Mouse (Mus musculus) erythroblast, embryonic 14.5 days (primary cell): ENCODE results near the gene Wbp2nl. TPM values are rescaled to one million over a fixed set of nuclear protein-coding genes. Genes with fewer than 3 reads are reported as not detected.
"Not testable (repeated sequence)": the region's sequence is repeated elsewhere in the genome, so short reads cannot be mapped to it uniquely, and the experiment has no call there.

Experiments used
- H3K27me3 ChIP-seq: 2 replicates; pipeline ENCODE4 v1.6.1; 2012; ENCODE audit warnings: inconsistent platforms; ENCODE audit not compliant: control insufficient read depth
- H3K36me3 ChIP-seq: 2 replicates; pipeline ENCODE4 v1.6.1; 2012; ENCODE audit warnings: mild to moderate bottlenecking, inconsistent platforms; ENCODE audit not compliant: control insufficient read depth
- H3K4me1 ChIP-seq: 2 replicates; pipeline ENCODE4 v1.6.1; 2012; ENCODE audit warnings: inconsistent platforms; ENCODE audit not compliant: control insufficient read depth
- H3K4me3 ChIP-seq: replicated peaks from 2 replicates; pipeline ENCODE3; 2012; ENCODE audit warnings: moderate library complexity, mild to moderate bottlenecking, inconsistent platforms
- H3K9me3 ChIP-seq: 2 replicates; pipeline ENCODE4 v1.6.1; 2012; ENCODE audit warnings: low read length, inconsistent platforms, mixed read lengths; ENCODE audit not compliant: control insufficient read depth
- GATA1 ChIP-seq: IDR thresholded peaks from 2 replicates; pipeline ENCODE4 v1.6.1; 2012; ENCODE audit warnings: low read length, inconsistent platforms, mixed read lengths
- TAL1 ChIP-seq: IDR thresholded peaks from 3 replicates; pipeline ENCODE4 v1.6.1; 2012; ENCODE audit warnings: low read length, inconsistent platforms, mixed read lengths
- polyA plus RNA-seq: library from polyadenylated mRNA; stranded (reverse); fragments of >175 nt; gene quantifications from 2 replicates; pipeline ENCODE4 v1.2.3, GENCODE M21; 2012

Gene Wbp2nl
- polyA plus RNA-seq, 1 experiment = not detected

GRCm38 (mm10) chr15:82350349-82350748 is 51.6 kb downstream of the Wbp2nl start:
- no peaks in the 10 kb centered on the region for H3K27me3 ChIP-seq
- H3K9me3 ChIP-seq = peaks cover 2% of the 10 kb centered on the region
- H3K4me1 ChIP-seq = peaks cover 70% of the 10 kb centered on the region
- H3K4me3 ChIP-seq = no peak overlapping the region
- TF ChIP-seq GATA1 = no peak
- no peak for TF ChIP-seq TAL1
- peaks cover 61% of the 10 kb centered on the region for H3K36me3 ChIP-seq

GRCm38 (mm10) chr15:82351480-82351879 is 52.7 kb downstream of the Wbp2nl start:
- Histone ChIP-seq H3K4me3 (no peak overlapping the region), H3K27me3 (no peaks in the 10 kb centered on the region), H3K4me1 (peaks cover 71% of the 10 kb centered on the region), H3K36me3 (peaks cover 58% of the 10 kb centered on the region), H3K9me3 (peaks cover 6% of the 10 kb centered on the region)
- no peak for TF ChIP-seq GATA1
- TF ChIP-seq TAL1 = no peak

GRCm38 (mm10) chr15:82353078-82353744 is 54.5 kb downstream of the Wbp2nl start:
- H3K4me3 ChIP-seq = peak overlapping the region; percentile 91
- TF ChIP-seq TAL1 (no peak), GATA1 (no peak)
- peaks cover 55% of the 10 kb centered on the region for H3K4me1 ChIP-seq
- H3K27me3 ChIP-seq = no peaks in the 10 kb centered on the region
- peaks cover 42% of the 10 kb centered on the region for H3K36me3 ChIP-seq
- peaks cover 6% of the 10 kb centered on the region for H3K9me3 ChIP-seq

- H3K4me1 ChIP-seq = peaks cover 50% of the 10 kb centered on the region
- peak overlapping the region; percentile 91 for H3K4me3 ChIP-seq
- peaks cover 6% of the 10 kb centered on the region for H3K9me3 ChIP-seq
- H3K36me3 ChIP-seq = peaks cover 36% of the 10 kb centered on the region
- no peaks in the 10 kb centered on the region for H3K27me3 ChIP-seq
- TF ChIP-seq GATA1 = no peak
- TF ChIP-seq TAL1 = no peak
These were observed 55.0 kb downstream of the Wbp2nl start for GRCm38 (mm10) chr15:82353745-82354113.

GRCm38 (mm10) chr15:82354126-82354945 is 55.6 kb downstream of the Wbp2nl start, which contains the start of gene Ndufa6:
TSS of gene Ndufa6 (minus strand) at chr15:82354322.
- no peak for TF ChIP-seq TAL1
- peak; percentile 19; the same call in 1 of the 2 replicates for TF ChIP-seq GATA1
- Histone ChIP-seq H3K4me1 (peaks cover 46% of the 10 kb centered on the region), H3K36me3 (peaks cover 30% of the 10 kb centered on the region), H3K9me3 (peaks cover 6% of the 10 kb centered on the region), H3K27me3 (no peaks in the 10 kb centered on the region), H3K4me3 (peak within 1 kb of the TSS; percentile 91)

- no peak for TF ChIP-seq GATA1
- TF ChIP-seq TAL1 = no peak
- Histone ChIP-seq H3K36me3 (no peaks in the 10 kb centered on the region), H3K4me3 (peak overlapping the region; percentile 1), H3K27me3 (no peaks in the 10 kb centered on the region), H3K9me3 (peaks cover 6% of the 10 kb centered on the region), H3K4me1 (peaks cover 14% of the 10 kb centered on the region)
These were observed 59.9 kb downstream of the Wbp2nl start for GRCm38 (mm10) chr15:82358431-82359260.

GRCm38 (mm10) chr15:82361459-82362018 is 62.8 kb downstream of the Wbp2nl start:
- Histone ChIP-seq H3K4me1 (no peaks in the 10 kb centered on the region; the same call in 1 of the 2 replicates), H3K27me3 (no peaks in the 10 kb centered on the region), H3K4me3 (no peak overlapping the region), H3K36me3 (no peaks in the 10 kb centered on the region), H3K9me3 (no peaks in the 10 kb centered on the region)
- TF ChIP-seq TAL1 (no peak), GATA1 (no peak)

GRCm38 (mm10) chr15:82362234-82362633 is 63.5 kb downstream of the Wbp2nl start:
- no peaks in the 10 kb centered on the region for H3K27me3 ChIP-seq
- H3K36me3 ChIP-seq = no peaks in the 10 kb centered on the region
- no peak overlapping the region for H3K4me3 ChIP-seq
- no peaks in the 10 kb centered on the region for H3K9me3 ChIP-seq
- TF ChIP-seq GATA1 = no peak
- no peak for TF ChIP-seq TAL1
- no peaks in the 10 kb centered on the region for H3K4me1 ChIP-seq

- not testable (repeated sequence) for H3K4me3 ChIP-seq, H3K9me3 ChIP-seq, H3K36me3 ChIP-seq, H3K4me1 ChIP-seq, H3K27me3 ChIP-seq
These were observed 65.0 kb downstream of the Wbp2nl start for GRCm38 (mm10) chr15:82363801-82364200.

Other genes starting within 250 kb of the Wbp2nl start
- gene 4930407I10Rik, start 239.8 kb upstream of the Wbp2nl start, polyA plus RNA-seq = 0.01 TPM in 1 of 2 replicates, not detected in the other
- not detected in 2 replicates for gene Mei1, start 229.0 kb upstream of the Wbp2nl start, polyA plus RNA-seq
- gene Ccdc134, start 171.0 kb upstream of the Wbp2nl start, polyA plus RNA-seq = 0.70 and 0.73 TPM in 2 replicates
- 14.2 and 17.0 TPM in 2 replicates for gene Srebf2, start 151.8 kb upstream of the Wbp2nl start, polyA plus RNA-seq
- 0.03 TPM in 2 replicates for gene Shisa8, start 86.1 kb upstream of the Wbp2nl start, polyA plus RNA-seq
- gene Tnfrsf13c, start 74.6 kb upstream of the Wbp2nl start, polyA plus RNA-seq = 0.36 TPM in 1 of 2 replicates, not detected in the other
- 16.4 and 20.1 TPM in 2 replicates for gene Cenpm, start 54.2 kb upstream of the Wbp2nl start, polyA plus RNA-seq
- gene 1500009C09Rik, start 46.6 kb upstream of the Wbp2nl start, polyA plus RNA-seq = not detected in 2 replicates
- not detected in 2 replicates for gene Sept3, start 24.1 kb upstream of the Wbp2nl start, polyA plus RNA-seq
- gene Naga, start 40.0 kb downstream of the Wbp2nl start, polyA plus RNA-seq = 17.6 and 23.0 TPM in 2 replicates
- gene Pheta2, start 40.0 kb downstream of the Wbp2nl start, polyA plus RNA-seq = 1.8 and 2.3 TPM in 2 replicates
- 17.6 and 17.8 TPM in 2 replicates for gene Smdt1, start 40.0 kb downstream of the Wbp2nl start, polyA plus RNA-seq
- gene Ndufa6, start 55.4 kb downstream of the Wbp2nl start, polyA plus RNA-seq = 28.3 and 30.8 TPM in 2 replicates
- gene Cyp2d22, start 81.3 kb downstream of the Wbp2nl start, polyA plus RNA-seq = 0.08 TPM in 1 of 2 replicates, not detected in the other
- not detected in 2 replicates for gene Cyp2d11, start 95.1 kb downstream of the Wbp2nl start, polyA plus RNA-seq
- 0.10 TPM in 1 of 2 replicates, not detected in the other for gene Cyp2d10, start 108.2 kb downstream of the Wbp2nl start, polyA plus RNA-seq
- gene Cyp2d9, start 134.5 kb downstream of the Wbp2nl start, polyA plus RNA-seq = 0.06 TPM in 1 of 2 replicates, not detected in the other